Mouse (Mus musculus) urinary bladder, postnatal 36 days (tissue): ENCODE results near the gene Gpr135.
"Not testable (repeated sequence)": the region's sequence is repeated elsewhere in the genome, so short reads cannot be mapped to it uniquely, and the experiment has no call there.

Experiments used
- DNase-seq, 2 experiments: peaks; one replicate each; pipeline ENCODE4 v3.0.0; 2022; ENCODE audit warnings: low spot score in 2 of 2, mixed read lengths in 1 of 2

Gpr135 gene

GRCm38 (mm10) chr12:72053303-72053702 lies 17.6 kb downstream of the Gpr135 start:
- DNase-seq, result no peak

DNA sequence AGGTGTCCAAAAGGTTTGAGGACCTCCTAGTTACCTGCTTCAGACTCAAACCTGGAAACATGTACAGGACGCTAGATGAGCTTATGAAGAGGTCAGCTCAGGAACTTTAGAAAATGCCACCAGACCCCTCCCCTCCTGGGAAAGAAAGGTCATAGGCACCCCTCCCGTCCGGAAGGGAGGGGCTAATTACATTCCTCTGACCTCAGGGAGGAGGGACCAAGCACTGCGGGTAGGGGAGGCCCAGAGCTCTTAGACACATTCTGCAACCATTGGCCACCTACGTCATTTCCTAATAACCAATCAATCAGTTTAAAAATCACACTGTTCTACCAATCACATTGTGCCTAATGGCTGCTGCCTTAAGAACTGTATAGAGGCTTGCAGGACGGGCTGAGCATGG lies 18.4 kb downstream of the Gpr135 start:
- no peak for DNase-seq

DNA sequence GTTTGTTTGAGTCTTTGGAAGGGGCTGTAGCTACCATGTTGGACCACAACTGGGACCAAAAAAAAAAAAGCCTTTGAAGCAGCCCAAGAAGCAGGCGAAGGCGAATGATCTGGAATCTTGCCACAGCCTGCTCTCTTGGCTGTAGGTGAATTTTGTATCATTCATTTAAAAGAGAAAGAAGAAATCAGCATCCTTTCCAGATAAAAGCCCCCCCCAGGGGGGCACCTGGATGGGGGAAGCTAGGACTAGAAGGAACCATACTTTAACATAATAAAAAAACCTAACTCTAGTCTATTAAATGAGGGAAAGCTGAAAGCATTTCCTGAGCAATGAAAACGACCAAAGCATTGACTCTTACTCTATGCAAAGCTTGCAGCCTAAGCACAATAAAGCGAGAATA lies 20.1 kb downstream of the Gpr135 start:
- no peak for DNase-seq

DNA sequence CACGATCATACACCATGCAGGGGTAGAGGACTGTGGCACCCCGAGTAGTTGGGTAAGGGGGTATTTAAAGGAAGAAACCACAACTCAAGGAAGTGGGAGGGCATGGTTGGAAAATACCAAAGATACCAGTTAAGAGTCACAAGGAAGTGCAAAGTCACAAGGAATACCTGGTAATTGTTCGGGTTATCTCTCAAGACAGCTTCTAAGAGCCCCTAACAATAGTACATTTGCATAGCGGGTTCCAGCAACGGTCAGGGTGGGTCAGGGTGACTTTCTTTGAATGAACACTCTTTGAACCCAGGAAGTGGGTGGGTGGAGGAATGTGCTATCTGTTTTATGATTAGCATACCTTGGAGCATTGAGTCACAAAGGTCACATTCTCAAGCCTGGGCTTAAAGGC lies 20.8 kb downstream of the Gpr135 start:
- DNase-seq, result not testable (repeated sequence)

DNA sequence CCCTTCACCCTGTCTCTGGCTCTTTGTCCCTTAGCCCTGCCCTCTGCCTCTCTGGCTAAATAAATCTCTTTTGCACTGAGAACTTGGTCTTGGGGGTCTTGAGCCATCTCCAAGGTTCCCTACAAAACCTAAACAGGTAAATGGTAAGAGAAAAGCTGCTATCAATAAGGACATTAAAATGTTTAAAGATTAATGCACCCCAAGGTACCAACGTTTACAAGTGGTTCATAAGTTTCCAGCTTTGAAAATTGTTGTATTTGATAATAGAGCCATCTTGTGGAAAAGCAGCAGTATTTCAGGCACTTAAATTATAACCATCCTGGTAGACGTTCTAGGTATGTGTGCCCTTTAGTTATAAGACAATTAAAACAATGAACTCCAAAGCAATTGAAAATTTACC lies 23.4 kb downstream of the Gpr135 start:
- no peak for DNase-seq

DNA sequence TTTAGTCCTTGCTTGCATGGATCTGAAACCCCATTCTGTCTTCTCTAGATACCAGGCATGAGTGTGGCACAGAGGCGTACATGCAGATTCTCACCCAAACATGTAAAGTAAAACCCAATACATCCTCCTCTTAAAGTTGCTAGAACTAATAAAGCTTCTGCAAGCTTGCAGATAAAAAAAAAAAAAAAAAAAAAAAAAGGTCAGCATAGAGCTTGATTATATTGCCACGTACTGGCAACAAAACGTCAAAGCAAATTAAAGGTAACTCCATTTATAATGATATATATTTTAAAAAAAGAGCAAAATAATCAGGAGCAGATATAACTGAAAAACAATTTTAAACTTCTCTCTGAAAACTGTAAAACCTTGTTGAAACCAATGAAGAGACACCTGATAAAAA lies 29.7 kb downstream of the Gpr135 start:
- no peak for DNase-seq

DNA sequence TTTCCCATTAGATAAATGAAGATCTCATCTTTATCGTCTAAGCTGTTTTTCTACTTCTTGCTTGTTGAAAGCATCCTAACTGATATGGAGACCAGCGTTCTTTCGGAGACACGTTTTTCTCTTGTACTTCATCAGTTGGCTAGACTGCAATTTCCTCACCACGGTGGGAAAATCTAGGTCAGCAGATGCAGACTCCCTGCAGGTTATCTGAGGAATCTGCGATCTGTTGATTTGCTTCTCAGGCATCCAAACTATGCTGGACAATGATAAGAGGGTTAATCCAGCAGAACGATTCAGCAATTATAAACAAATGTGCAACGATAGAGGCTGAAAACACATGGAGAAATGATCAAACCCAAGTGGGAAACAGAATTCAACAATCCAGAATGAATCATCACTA lies 31.4 kb downstream of the Gpr135 start:
- no peak for DNase-seq

DNA sequence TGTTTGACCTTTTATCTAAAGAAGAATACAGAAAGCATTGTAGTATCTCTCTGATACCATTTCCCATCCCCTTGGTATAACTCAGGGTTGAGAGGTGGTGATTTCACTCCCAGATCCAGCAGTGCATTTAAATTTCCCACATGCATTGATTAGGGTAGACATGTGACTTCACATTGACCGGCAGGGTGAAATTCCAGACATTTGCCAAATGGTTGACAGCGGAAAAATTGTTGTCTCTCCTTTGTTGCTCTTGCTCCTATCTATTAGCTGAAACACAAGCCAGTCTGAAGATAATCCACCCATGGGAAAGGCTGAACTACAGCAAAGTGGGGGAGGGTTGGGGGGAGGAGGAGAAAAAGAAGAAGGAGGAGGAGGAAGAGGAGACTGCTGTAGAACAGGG lies 32.1 kb downstream of the Gpr135 start:
- no peak for DNase-seq

GRCm38 (mm10) chr12:72037049-72037448 lies 33.9 kb downstream of the Gpr135 start:
- DNase-seq, result no peak

- DNase-seq, result no peak
Measured at GRCm38 (mm10) chr12:72036097-72036661, 34.7 kb downstream of the Gpr135 start.

- no peak for DNase-seq
Measured at GRCm38 (mm10) chr12:72031794-72032193, 39.1 kb downstream of the Gpr135 start.

- no peak for DNase-seq
Measured at GRCm38 (mm10) chr12:72031171-72031570, 39.8 kb downstream of the Gpr135 start.

DNA sequence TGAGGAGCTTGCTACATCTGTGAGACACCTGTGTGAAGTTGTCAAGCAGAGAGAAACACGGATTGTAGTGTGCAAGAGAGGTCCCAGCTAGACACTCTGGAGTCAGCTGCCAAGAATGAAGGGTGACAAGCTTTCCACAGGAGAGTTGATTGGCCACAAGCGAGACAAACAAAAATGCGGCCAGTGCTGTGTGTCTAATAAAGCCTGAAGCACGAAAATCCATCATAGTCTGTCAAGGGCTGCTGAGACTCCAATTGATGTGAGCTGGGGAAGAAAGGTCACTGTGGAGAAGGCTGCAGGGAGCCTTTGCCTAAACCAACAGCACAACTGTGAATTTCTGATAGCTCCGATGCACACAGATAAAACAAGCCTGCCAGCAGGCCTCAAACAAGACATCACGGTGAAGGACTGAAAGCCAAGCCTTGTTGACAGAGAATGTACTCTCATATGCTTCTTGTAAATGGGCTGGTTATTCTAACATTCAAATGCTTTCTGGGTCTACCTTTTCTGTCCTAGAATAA lies 45.6 kb downstream of the Gpr135 start:
- no peak for DNase-seq

DNA sequence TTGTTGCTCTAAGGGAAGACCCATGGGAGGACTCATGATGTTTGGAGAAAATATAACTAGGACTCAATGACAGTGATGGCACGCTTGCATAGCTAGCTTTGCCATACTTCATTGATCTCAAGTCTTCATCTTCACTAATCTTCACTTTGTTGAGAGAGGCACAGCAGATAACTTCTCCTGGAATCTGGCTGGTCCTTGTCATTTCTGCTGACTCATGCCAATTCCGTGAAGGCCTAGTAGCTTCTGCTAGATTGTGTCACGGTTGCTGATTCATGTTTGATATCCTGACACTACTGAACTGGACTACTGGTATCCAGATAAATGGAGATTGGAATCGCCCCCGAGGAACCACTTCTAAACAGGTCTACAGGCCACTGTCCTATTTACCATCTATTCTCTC lies 47.4 kb downstream of the Gpr135 start:
- DNase-seq, result no peak

GRCm38 (mm10) chr12:72022790-72023189 lies 48.1 kb downstream of the Gpr135 start:
- no peak for DNase-seq

GRCm38 (mm10) chr12:72021543-72021942 lies 49.4 kb downstream of the Gpr135 start:
- no peak for DNase-seq

- DNase-seq, result no peak
Measured at GRCm38 (mm10) chr12:72020285-72020684, 50.6 kb downstream of the Gpr135 start.
